Mouse (Mus musculus) heart, embryonic 16.5 days (tissue): ENCODE results near the gene Ddx60. TPM values are rescaled to one million over a fixed set of nuclear protein-coding genes. Genes with fewer than 3 reads are reported as not detected.
A peak's percentile ranks its signal among the peaks of the same experiment; 100 is the strongest.

Source experiments
- ATAC-seq: fragments of 200-750 bp; cut with Nextera tagmentation; replicated peaks from 2 replicates; pipeline ENCODE4 v1.8.0; 2017; ENCODE audit warnings: moderate number of reproducible peaks; ENCODE audit not compliant: insufficient read depth, low FRiP score; ENCODE audit errors: extremely low read depth
- H3K27ac ChIP-seq: fragments of 300-500 bp; sonication (generic); 2 replicates; pipeline ENCODE4 v1.5.1; 2014; ENCODE audit warnings: mild to moderate bottlenecking, low read length, control low read depth, moderate library complexity
- H3K27me3 ChIP-seq: fragments of 300-500 bp; sonication (generic); 2 replicates; pipeline ENCODE4 v1.6.1; 2014; ENCODE audit warnings: low read length, mixed read lengths; ENCODE audit not compliant: control insufficient read depth, insufficient read depth
- H3K36me3 ChIP-seq: fragments of 300-500 bp; sonication (generic); 2 replicates; pipeline ENCODE4 v1.6.1; 2014; ENCODE audit not compliant: control insufficient read depth, insufficient read depth
- H3K4me1 ChIP-seq: fragments of 300-500 bp; sonication (generic); 2 replicates; pipeline ENCODE4 v1.6.1; 2014; ENCODE audit warnings: low read length, mixed read lengths; ENCODE audit not compliant: control insufficient read depth, insufficient read depth
- H3K4me2 ChIP-seq: fragments of 300-500 bp; sonication (generic); 2 replicates; pipeline ENCODE4 v1.6.1; 2014; ENCODE audit warnings: low read depth, mild to moderate bottlenecking, control low read depth, low read length
- H3K4me3 ChIP-seq: fragments of 300-500 bp; sonication (generic); 2 replicates; pipeline ENCODE4 v1.5.1; 2014; ENCODE audit warnings: mild to moderate bottlenecking, control low read depth, low read length
- H3K9ac ChIP-seq: fragments of 300-500 bp; sonication (generic); 2 replicates; pipeline ENCODE4 v1.6.1; 2014; ENCODE audit warnings: low read length, control low read depth
- H3K9me3 ChIP-seq: fragments of 300-500 bp; sonication (generic); replicated peaks from 2 replicates; pipeline ENCODE4 v1.6.1; 2016; ENCODE audit warnings: low read length; ENCODE audit not compliant: control insufficient read depth
- WGBS: fragments of 180-500 bp; shearing (Covaris S2); extraction: QIAGEN DNeasy Blood & Tissue Kit; methylation state at CpG from one replicate; pipeline ENCODE4 v1.1.7; 2014; 5-methylcytosine and 5-hydroxymethylcytosine counted together
- polyA plus RNA-seq: library from polyadenylated mRNA; unstranded; fragments of >200 nt; fragmentation: Nextera tagmentation; extraction: Ambion mirVana; gene quantifications from 2 replicates; pipeline ENCODE4 v1.2.1, GENCODE M21; 2015

Ddx60 gene
- polyA plus RNA-seq: 2.7 and 3.2 TPM in 2 replicates

- Histone ChIP-seq H3K9ac (peak within 1 kb of the TSS; percentile 80), H3K4me2 (peak within 1 kb of the TSS; percentile 74), H3K4me1 (peaks cover 25% of the 10 kb centered on the region), H3K4me3 (peak within 1 kb of the TSS; percentile 67), H3K9me3 (no peaks in the 10 kb centered on the region), H3K36me3 (no peaks in the 10 kb centered on the region), H3K27me3 (no peaks in the 10 kb centered on the region), H3K27ac (peak within 1 kb of the TSS; percentile 85)
- WGBS: 4% methylated on average over 22 of the region's 22 CpGs
- ATAC-seq: peak; percentile 68
Observed at GRCm38 (mm10) chr8:61927777-61928494, at the start of gene Ddx60. Ddx60 (plus strand) TSS chr8:61928087.

GRCm38 (mm10) chr8:61894062-61894461 is 33.8 kb upstream of the Ddx60 start:
- Histone ChIP-seq H3K36me3 (peaks cover 3% of the 10 kb centered on the region; the same call in 1 of the 2 replicates), H3K4me1 (peaks cover 15% of the 10 kb centered on the region), H3K4me3 (no peak overlapping the region), H3K27me3 (no peaks in the 10 kb centered on the region), H3K4me2 (no peak overlapping the region), H3K9me3 (no peaks in the 10 kb centered on the region), H3K27ac (peak overlapping the region; percentile 75; the same call in 1 of the 2 replicates), H3K9ac (no peak overlapping the region)
- ATAC-seq: 0 out of 2 replicates have a peak, but pooled peaks have one; percentile 52
- WGBS: 54% methylated on average over 2 of the region's 2 CpGs

- Histone ChIP-seq H3K27ac (no peak overlapping the region), H3K9ac (no peak overlapping the region), H3K27me3 (no peaks in the 10 kb centered on the region), H3K4me3 (no peak overlapping the region), H3K9me3 (no peaks in the 10 kb centered on the region), H3K4me2 (peak overlapping the region; percentile 46), H3K4me1 (peaks cover 15% of the 10 kb centered on the region), H3K36me3 (peaks cover 3% of the 10 kb centered on the region; the same call in 1 of the 2 replicates)
- 83% methylated on average over 1 of the region's 1 CpGs for WGBS
- no peak for ATAC-seq
Observed at GRCm38 (mm10) chr8:61896742-61897141, 31.1 kb upstream of the Ddx60 start.

- Histone ChIP-seq H3K27me3 (no peaks in the 10 kb centered on the region), H3K4me1 (peaks cover 15% of the 10 kb centered on the region), H3K9me3 (no peaks in the 10 kb centered on the region), H3K36me3 (peaks cover 3% of the 10 kb centered on the region; the same call in 1 of the 2 replicates), H3K4me2 (peak overlapping the region; percentile 54), H3K27ac (peak overlapping the region; percentile 22), H3K4me3 (peak overlapping the region; percentile 24), H3K9ac (peak overlapping the region; percentile 1; the same call in 1 of the 2 replicates)
- 35% methylated on average over 1 of the region's 1 CpGs for WGBS
- ATAC-seq: no peak
Observed at GRCm38 (mm10) chr8:61897402-61897801, 30.5 kb upstream of the Ddx60 start.

- Histone ChIP-seq H3K4me3 (peak overlapping the region; percentile 61), H3K9ac (peak overlapping the region; percentile 80)
Observed at GRCm38 (mm10) chr8:61901028-61901717, 26.7 kb upstream of the Ddx60 start.

GRCm38 (mm10) chr8:61902521-61902920 is 25.4 kb upstream of the Ddx60 start, which contains the start of gene Palld:
Palld (minus strand) TSS chr8:61902690.
- 37% methylated on average over 5 of the region's 5 CpGs for WGBS
- peak within 1 kb of the TSS; percentile 80 for H3K9ac ChIP-seq
- peaks cover 17% of the 10 kb centered on the region for H3K4me1 ChIP-seq
- no peaks in the 10 kb centered on the region for H3K9me3 ChIP-seq
- peak; percentile 92 for ATAC-seq
- peak within 1 kb of the TSS; percentile 91 for H3K27ac ChIP-seq
- H3K27me3 ChIP-seq: no peaks in the 10 kb centered on the region
- peak within 1 kb of the TSS; percentile 61 for H3K4me3 ChIP-seq
- H3K4me2 ChIP-seq: peak within 1 kb of the TSS; percentile 48
- H3K36me3 ChIP-seq: peaks cover 3% of the 10 kb centered on the region; the same call in 1 of the 2 replicates

More at GRCm38 (mm10) chr8:61901028-61901717, 26.7 kb upstream of the Ddx60 start:
- ATAC-seq: peak; percentile 53; the same call in 1 of the 2 replicates
- no peaks in the 10 kb centered on the region for H3K27me3 ChIP-seq
- 42% methylated on average over 6 of the region's 6 CpGs for WGBS
- H3K27ac ChIP-seq: peak overlapping the region; percentile 85
- no peaks in the 10 kb centered on the region for H3K9me3 ChIP-seq
- H3K4me1 ChIP-seq: peaks cover 20% of the 10 kb centered on the region
- peak overlapping the region; percentile 60 for H3K4me2 ChIP-seq
- peaks cover 3% of the 10 kb centered on the region; the same call in 1 of the 2 replicates for H3K36me3 ChIP-seq

GRCm38 (mm10) chr8:61908303-61909215 is 19.3 kb upstream of the Ddx60 start:
- Histone ChIP-seq H3K27ac (peak overlapping the region; percentile 96), H3K4me1 (peaks cover 27% of the 10 kb centered on the region), H3K9me3 (no peaks in the 10 kb centered on the region), H3K4me2 (peak overlapping the region; percentile 58), H3K27me3 (no peaks in the 10 kb centered on the region), H3K9ac (peak overlapping the region; percentile 70), H3K4me3 (peak overlapping the region; percentile 7), H3K36me3 (no peaks in the 10 kb centered on the region)
- peak; percentile 95 for ATAC-seq
- WGBS: 15% methylated on average over 13 of the region's 13 CpGs

GRCm38 (mm10) chr8:61909313-61909712 is 18.6 kb upstream of the Ddx60 start:
- no peak for ATAC-seq
- Histone ChIP-seq H3K9me3 (no peaks in the 10 kb centered on the region), H3K4me1 (peaks cover 27% of the 10 kb centered on the region), H3K4me3 (no peak overlapping the region), H3K27me3 (no peaks in the 10 kb centered on the region), H3K4me2 (peak overlapping the region; percentile 58; the same call in 1 of the 2 replicates), H3K27ac (peak overlapping the region; percentile 96), H3K36me3 (no peaks in the 10 kb centered on the region), H3K9ac (no peak overlapping the region; the same call in 1 of the 2 replicates)
- WGBS: 47% methylated on average over 3 of the region's 3 CpGs
